Mouse (Mus musculus) MEL (cell line): ENCODE measurements around the gene Dmrta2.

ENCODE experiments used
- CTCF ChIP-seq, 3 experiments: IDR thresholded peaks in 2 of 3; conservative IDR thresholded peaks in 1 of 3; 2 replicates each; pipeline ENCODE4 v1.5.1; 2011 to 2012; ENCODE audit warnings: low read length in 3 of 3, low read depth in 2 of 3, mild to moderate bottlenecking in 2 of 3, improper control_type of control experiment in 1 of 3, inconsistent platforms in 1 of 3, mixed read lengths in 1 of 3, moderate library complexity in 1 of 3; ENCODE audit not compliant: control insufficient read depth in 1 of 3, insufficient read depth in 1 of 3, poor library complexity in 1 of 3, severe bottlenecking in 1 of 3
- E2F4 ChIP-seq: IDR thresholded peaks from 2 replicates; pipeline ENCODE4 v1.6.1; 2011; ENCODE audit warnings: low read depth, low read length, improper control_type of control experiment, borderline replicate concordance
- ETS1 ChIP-seq: IDR thresholded peaks from 2 replicates; pipeline ENCODE4 v1.6.1; 2012; ENCODE audit warnings: low read depth, mild to moderate bottlenecking, inconsistent platforms, low read length, improper control_type of control experiment, moderate library complexity
- GABPA ChIP-seq: IDR thresholded peaks from 2 replicates; pipeline ENCODE4 v1.6.1; 2012; ENCODE audit warnings: low read depth, mild to moderate bottlenecking, inconsistent platforms, low read length, improper control_type of control experiment, moderate library complexity
- HCFC1 ChIP-seq: IDR thresholded peaks from 2 replicates; pipeline ENCODE4 v1.6.1; 2012; ENCODE audit warnings: low read depth, mild to moderate bottlenecking, inconsistent platforms, low read length, improper control_type of control experiment, moderate library complexity
- MYC ChIP-seq: IDR thresholded peaks from 2 replicates; pipeline ENCODE4 v1.6.1; 2011; ENCODE audit warnings: low read depth, mild to moderate bottlenecking, low read length, improper control_type of control experiment, moderate library complexity
- POLR2A ChIP-seq, 2 experiments: IDR thresholded peaks; 2 replicates each; pipeline ENCODE4 v1.6.1; 2011 to 2012; ENCODE audit warnings: low read length in 2 of 2, mild to moderate bottlenecking in 2 of 2, control low read depth in 1 of 2, improper control_type of control experiment in 1 of 2, low read depth in 1 of 2, moderate library complexity in 1 of 2; ENCODE audit not compliant: control insufficient read depth in 1 of 2, insufficient read depth in 1 of 2, poor library complexity in 1 of 2
- USF1 ChIP-seq: IDR thresholded peaks from 2 replicates; pipeline ENCODE4 v1.6.1; 2014; ENCODE audit warnings: low read depth, mild to moderate bottlenecking, inconsistent platforms, low read length, improper control_type of control experiment, moderate library complexity
- ZMIZ1 ChIP-seq: IDR thresholded peaks from 2 replicates; pipeline ENCODE4 v1.6.1; 2012; ENCODE audit warnings: low read depth, mild to moderate bottlenecking, inconsistent platforms, low read length, improper control_type of control experiment, moderate library complexity

GRCm38 (mm10) chr4:109982681-109983265 is 4.9 kb downstream of the Dmrta2 start:
- no peak for TF ChIP-seq USF1
- TF ChIP-seq CTCF (IDR thresholded peaks at IDR 0.05 in 2 of 3, conservative IDR thresholded peaks at IDR 0.05 in 1 of 3; ENCODE audit: control insufficient read depth in 1 of 3, insufficient read depth in 1 of 3, low read depth in 2 of 3, low read length in 3 of 3, poor library complexity in 1 of 3, severe bottlenecking in 1 of 3): no peak
- TF ChIP-seq ZMIZ1: no peak
- TF ChIP-seq E2F4: no peak
- TF ChIP-seq MYC: no peak
- no peak for TF ChIP-seq HCFC1
- TF ChIP-seq GABPA: no peak
- no peak for TF ChIP-seq POLR2A (IDR thresholded peaks at IDR 0.05; ENCODE audit: control insufficient read depth in 1 of 2, insufficient read depth in 1 of 2, low read depth in 1 of 2, low read length in 2 of 2, poor library complexity in 1 of 2)
- no peak for TF ChIP-seq ETS1
